Mouse (Mus musculus): ENCODE data around the gene Gm20388. TPM values are rescaled to one million over a fixed set of nuclear protein-coding genes. Genes with fewer than 3 reads are reported as not detected.
A peak's percentile ranks its signal among the peaks of the same experiment; 100 is the strongest.
"Not testable (repeated sequence)": the region's sequence is repeated elsewhere in the genome, so short reads cannot be mapped to it uniquely, and the experiment has no call there.

Gene Gm20388
- polyA plus RNA-seq, 1 experiment from 2014 or later, result not detected

DNA sequence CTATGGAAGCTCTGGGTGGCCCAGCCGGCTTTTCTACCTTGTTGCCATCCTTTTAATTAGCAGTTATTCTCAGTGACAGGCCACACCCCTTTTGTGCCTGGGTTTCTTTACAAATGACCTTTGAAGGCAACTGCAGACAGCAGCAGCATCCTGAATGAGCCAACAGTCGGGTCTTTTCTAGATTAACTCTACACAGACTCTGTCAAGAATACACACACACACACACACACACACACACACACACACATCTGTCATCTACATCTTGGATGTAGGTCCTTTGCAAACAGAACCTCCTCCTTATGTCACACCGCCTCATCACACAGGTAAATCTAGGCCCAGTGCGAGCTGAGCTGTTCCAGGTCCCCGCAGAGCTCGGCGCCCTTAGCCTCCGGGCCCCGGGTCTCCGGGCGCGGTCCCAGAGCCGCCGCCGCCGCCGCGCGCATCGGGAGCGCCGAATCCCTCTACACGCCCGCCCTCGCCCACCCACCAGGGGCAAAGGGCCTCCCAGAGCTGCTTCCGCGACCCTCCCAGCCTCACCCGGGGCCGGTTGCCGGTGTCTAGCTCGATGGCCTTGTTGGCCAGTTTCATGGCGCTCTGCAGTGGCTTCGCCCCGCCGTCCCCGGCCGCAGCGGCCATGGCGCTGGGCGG, 3342.9 kb downstream of the Gm20388 start:
- Histone ChIP-seq H3K4me1 (peaks cover 27% of the 10 kb centered on the region), H3K4me3 (peak overlapping the region; percentile 95), H3K27ac (peak overlapping the region; percentile 81), H3K4me2 (peak overlapping the region; percentile 95), H3K9me3 (replicated peaks) (no peaks in the 10 kb centered on the region), H3K36me3 (peaks cover 53% of the 10 kb centered on the region), H3K27me3 (replicated peaks) (no peaks in the 10 kb centered on the region), H3K9ac (peak overlapping the region; percentile 92)
- WGBS (ENCODE audit: insufficient replicate concordance), result under 1% methylated on average over 40 of the region's 40 CpGs
- peak; percentile 53 for ATAC-seq

DNA sequence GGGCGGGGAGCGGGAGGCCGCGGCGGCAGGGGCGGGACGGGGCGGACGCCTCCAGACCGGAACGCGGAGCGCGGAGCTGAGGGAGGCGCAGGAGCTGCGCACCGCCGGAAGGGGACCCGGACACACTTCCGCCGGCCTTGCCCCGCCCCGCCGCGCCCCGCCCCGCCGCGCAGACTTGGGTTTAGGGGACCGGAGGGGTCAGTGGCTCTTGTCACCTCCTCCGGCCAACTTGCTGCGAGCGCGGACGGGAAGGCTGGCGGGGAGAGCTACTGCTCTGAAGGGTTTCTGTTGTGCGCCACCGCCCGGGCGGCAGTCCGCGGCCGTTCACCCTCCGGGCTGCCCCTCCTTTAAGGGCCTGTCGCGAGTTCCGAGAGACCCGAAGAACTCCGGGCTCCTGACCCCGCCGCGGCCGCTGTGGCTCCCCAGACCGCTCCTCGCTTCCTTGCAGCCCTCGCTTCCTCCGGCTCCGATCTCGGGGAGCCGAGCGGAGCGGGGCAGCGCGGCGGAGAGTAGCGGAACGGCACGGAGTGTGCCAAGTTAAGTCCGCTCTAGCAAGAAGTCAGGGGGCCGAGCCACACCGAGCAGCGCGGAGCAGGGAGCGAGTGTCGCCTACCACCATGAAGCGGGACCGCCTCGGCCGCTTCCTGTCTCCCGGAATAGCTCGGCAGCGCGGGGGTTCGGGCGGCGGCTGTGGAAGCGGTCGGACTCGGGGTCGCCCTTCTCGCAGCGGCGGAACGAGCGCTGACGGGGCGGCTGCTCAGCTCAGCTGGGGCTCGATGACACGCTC, 3343.7 kb downstream of the Gm20388 start, which contains the start of the genes Zfp276 and Vps9d1:
Gene Zfp276 (plus strand): TSS at position 97 of the 787 bp plus-strand sequence.
Gene Vps9d1 (minus strand): TSS at position 250 of the 787 bp plus-strand sequence.
- Histone ChIP-seq H3K4me1 (peaks cover 27% of the 10 kb centered on the region), H3K9me3 (replicated peaks) (no peaks in the 10 kb centered on the region), H3K9ac (peak within 1 kb of the TSS; percentile 92), H3K4me2 (peak within 1 kb of the TSS; percentile 95), H3K27ac (peak within 1 kb of the TSS; percentile 81), H3K36me3 (peaks cover 54% of the 10 kb centered on the region), H3K27me3 (replicated peaks) (no peaks in the 10 kb centered on the region), H3K4me3 (peak within 1 kb of the TSS; percentile 95)
- under 1% methylated on average over 98 of the region's 99 CpGs for WGBS (ENCODE audit: insufficient replicate concordance)
- peak; percentile 95 for ATAC-seq

DNA sequence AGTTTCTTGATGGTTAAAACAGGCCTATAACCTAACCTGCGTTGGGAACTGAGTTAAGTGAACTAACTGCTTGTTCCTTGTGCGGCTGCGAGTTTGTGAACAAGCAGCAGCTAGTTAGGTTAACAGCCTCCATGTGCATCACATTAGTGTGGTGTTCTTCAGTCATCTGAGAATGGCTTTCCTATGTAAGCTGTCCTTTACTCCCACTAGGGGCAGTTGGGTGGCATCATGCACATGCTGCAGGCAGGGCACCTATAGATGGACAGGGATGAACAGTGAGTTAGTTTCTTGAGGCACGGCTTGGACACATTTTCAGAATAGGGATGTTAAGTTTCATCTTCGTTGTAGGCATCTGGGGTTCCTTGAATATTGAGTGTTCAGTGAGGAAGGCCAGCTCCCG, 3344.5 kb downstream of the Gm20388 start:
- H3K9me3 ChIP-seq (replicated peaks), result no peaks in the 10 kb centered on the region
- 68% methylated on average over 6 of the region's 6 CpGs for WGBS (ENCODE audit: insufficient replicate concordance)
- peak overlapping the region; percentile 92 for H3K9ac ChIP-seq
- peak overlapping the region; percentile 95 for H3K4me3 ChIP-seq
- no peaks in the 10 kb centered on the region for H3K27me3 ChIP-seq (replicated peaks)
- H3K36me3 ChIP-seq, result peaks cover 58% of the 10 kb centered on the region
- peaks cover 27% of the 10 kb centered on the region for H3K4me1 ChIP-seq
- peak overlapping the region; percentile 81; the same call in 1 of the 2 replicates for H3K27ac ChIP-seq
- ATAC-seq, result no peak
- H3K4me2 ChIP-seq, result peak overlapping the region; percentile 95

DNA sequence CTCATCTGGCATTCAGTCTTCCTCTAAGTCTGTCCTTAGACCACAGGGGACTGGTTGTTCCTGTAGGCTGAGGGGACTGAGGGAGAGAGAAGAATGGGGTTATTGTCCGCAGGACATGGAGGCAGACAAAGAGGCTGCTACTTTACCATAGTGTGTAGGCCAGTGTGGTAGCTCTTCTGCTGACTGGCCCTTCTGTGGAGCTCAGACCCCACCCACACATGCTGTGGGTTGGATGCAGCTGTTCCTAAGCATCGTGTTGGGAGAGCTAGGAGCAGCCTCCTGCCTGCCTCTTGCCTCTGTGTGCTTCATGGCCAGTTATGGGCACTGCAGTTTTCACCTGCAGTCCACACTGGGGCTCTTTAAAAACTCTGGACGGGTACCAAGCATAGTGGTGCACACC, 3346.5 kb downstream of the Gm20388 start:
- no peak overlapping the region; the same call in 1 of the 2 replicates for H3K27ac ChIP-seq
- H3K9me3 ChIP-seq (replicated peaks), result no peaks in the 10 kb centered on the region
- no peak for ATAC-seq
- H3K36me3 ChIP-seq, result peaks cover 60% of the 10 kb centered on the region
- no peak overlapping the region for H3K4me2 ChIP-seq
- H3K4me3 ChIP-seq, result no peak overlapping the region
- WGBS (ENCODE audit: insufficient replicate concordance), result 82% methylated on average over 3 of the region's 3 CpGs
- no peak overlapping the region for H3K9ac ChIP-seq
- H3K4me1 ChIP-seq, result peaks cover 27% of the 10 kb centered on the region
- H3K27me3 ChIP-seq (replicated peaks), result no peaks in the 10 kb centered on the region

DNA sequence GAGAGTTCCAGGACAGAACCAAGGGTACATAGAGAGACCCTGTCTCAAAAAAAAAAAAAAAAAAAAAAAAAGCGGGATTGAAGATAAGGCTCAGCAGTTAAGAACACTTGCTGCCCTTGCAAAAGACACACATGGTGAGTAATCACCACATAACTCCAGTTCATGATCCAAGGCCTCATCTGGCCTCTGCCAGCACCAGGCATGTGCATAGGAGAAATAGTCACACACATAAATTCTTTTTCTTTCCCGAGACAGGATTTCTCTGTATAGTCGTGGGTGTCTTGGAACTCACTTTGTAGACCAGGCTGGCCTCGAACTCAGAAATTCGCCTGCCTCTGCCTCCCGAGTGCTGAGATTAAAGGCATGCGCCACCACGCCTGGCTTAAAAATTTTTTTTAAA, 3347.0 kb downstream of the Gm20388 start:
- H3K27ac ChIP-seq; H3K27me3 ChIP-seq (replicated peaks); H3K4me3 ChIP-seq; H3K9me3 ChIP-seq (replicated peaks); ATAC-seq; H3K9ac ChIP-seq; H3K4me2 ChIP-seq: not testable (repeated sequence)
- peaks cover 24% of the 10 kb centered on the region for H3K4me1 ChIP-seq
- 80% methylated on average over 7 of the region's 8 CpGs for WGBS (ENCODE audit: insufficient replicate concordance)
- peaks cover 63% of the 10 kb centered on the region for H3K36me3 ChIP-seq

DNA sequence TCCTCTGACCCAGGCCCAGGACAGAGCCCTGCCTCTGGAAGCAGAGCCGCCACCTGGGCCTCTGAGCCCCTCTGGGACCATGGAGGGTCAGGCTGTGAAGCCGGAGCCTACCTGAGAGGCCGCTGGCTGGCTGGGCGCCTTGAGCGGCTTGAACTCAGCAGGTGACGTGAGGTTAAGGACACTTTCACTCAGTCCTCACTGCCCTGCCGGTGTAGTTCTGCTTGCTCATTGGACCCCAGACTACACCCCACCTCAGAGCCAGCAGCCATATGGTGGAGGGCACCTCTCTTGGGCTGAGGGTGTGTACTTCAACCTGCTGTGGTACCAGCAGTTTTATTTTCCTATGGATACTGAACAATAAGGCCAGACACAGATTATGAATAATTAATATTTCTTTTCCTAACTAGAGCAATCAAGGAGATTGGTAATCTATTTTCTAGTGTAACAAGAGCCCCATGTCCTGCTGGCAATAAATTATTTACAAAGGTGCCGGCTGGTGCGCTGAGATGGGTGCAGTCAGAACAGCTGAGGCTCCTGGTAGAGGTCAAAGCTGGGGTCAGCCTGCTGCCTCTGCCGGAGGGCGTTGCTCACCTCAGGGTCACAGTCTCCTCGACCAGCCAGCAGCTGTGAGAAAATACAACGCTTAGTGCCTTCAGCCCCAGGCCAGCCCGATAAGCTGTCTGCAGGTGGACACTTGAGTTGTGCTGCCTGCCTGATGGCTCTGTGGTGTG, 3357.4 kb downstream of the Gm20388 start:
- 87% methylated on average over 14 of the region's 14 CpGs for WGBS (ENCODE audit: insufficient replicate concordance)
- Histone ChIP-seq H3K4me3 (no peak overlapping the region), H3K27ac (no peak overlapping the region), H3K9ac (no peak overlapping the region), H3K27me3 (replicated peaks) (no peaks in the 10 kb centered on the region), H3K9me3 (replicated peaks) (no peaks in the 10 kb centered on the region), H3K4me2 (no peak overlapping the region), H3K4me1 (no peaks in the 10 kb centered on the region), H3K36me3 (peaks cover 88% of the 10 kb centered on the region)
- ATAC-seq, result no peak

DNA sequence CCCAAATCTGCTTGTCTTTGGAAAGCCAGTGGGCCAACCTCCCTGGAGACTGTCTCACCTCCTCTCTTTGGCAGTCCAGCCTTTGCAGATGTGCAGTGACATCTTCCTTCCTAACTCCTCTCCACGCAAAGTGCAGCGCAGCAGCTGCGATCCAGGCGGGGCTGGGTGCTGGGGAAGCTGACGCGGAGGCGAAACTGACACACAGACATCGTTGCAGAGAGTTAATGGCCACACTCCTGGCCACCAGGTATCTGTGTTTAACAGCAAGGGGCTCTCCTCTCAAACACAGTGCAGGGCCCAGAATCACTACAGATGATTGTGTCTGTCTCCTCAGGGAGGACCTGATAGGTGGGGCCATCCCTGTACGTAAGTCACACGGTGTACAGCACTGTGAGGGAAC, 3360.5 kb downstream of the Gm20388 start:
- H3K4me2 ChIP-seq, result no peak overlapping the region
- no peaks in the 10 kb centered on the region for H3K4me1 ChIP-seq
- no peaks in the 10 kb centered on the region for H3K27me3 ChIP-seq (replicated peaks)
- H3K4me3 ChIP-seq, result no peak overlapping the region
- no peak overlapping the region for H3K9ac ChIP-seq
- 85% methylated on average over 10 of the region's 10 CpGs for WGBS (ENCODE audit: insufficient replicate concordance)
- ATAC-seq, result no peak
- H3K27ac ChIP-seq, result no peak overlapping the region
- no peaks in the 10 kb centered on the region for H3K9me3 ChIP-seq (replicated peaks)
- peaks cover 88% of the 10 kb centered on the region for H3K36me3 ChIP-seq

DNA sequence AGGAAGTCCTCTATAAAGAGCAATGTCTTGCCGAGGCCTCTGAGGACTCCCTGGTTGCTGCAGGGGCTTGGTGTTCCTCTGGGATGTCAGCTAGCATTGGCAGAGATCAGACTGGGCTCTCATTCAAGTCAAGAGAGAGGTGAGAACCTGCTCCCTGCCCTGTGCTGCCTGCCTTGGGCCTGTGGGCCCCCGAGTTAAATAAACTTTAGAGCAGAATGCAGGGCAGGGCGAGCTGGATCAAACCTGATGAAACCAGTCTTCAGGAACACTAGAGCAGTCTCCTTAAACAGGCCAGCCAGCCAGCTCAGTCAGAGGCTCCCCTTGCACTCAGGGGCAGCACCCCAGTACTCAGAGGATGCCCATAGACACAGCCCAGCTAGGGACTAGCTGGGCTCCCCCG, 3361.3 kb downstream of the Gm20388 start:
- no peak for ATAC-seq
- Histone ChIP-seq H3K27me3 (replicated peaks) (no peaks in the 10 kb centered on the region), H3K4me2 (no peak overlapping the region), H3K9ac (no peak overlapping the region), H3K4me1 (no peaks in the 10 kb centered on the region), H3K27ac (no peak overlapping the region), H3K9me3 (replicated peaks) (no peaks in the 10 kb centered on the region), H3K36me3 (peaks cover 83% of the 10 kb centered on the region), H3K4me3 (no peak overlapping the region)
- 77% methylated on average over 4 of the region's 4 CpGs for WGBS (ENCODE audit: insufficient replicate concordance)

DNA sequence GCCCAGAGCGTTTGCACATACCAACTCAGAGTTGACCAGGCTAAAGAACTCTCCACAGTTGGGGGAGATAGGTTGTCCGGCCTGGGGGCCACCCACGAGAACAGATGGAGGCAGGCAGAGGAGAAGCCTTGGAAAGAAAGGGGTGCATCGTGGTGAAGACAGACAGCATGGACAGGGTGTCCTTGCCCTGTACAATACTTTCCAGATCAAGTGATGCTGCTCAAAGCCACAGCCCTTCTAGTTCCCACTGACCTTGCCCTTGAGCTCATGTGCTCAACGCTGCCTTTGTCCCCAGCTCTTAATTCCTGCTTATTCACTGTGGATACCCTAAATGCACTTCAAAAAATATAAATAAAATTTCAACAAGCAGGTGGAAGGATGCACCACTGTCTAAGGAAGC, 3363.8 kb downstream of the Gm20388 start:
- no peak overlapping the region for H3K4me3 ChIP-seq
- no peaks in the 10 kb centered on the region for H3K4me1 ChIP-seq
- H3K9ac ChIP-seq, result no peak overlapping the region
- no peak for ATAC-seq
- peaks cover 78% of the 10 kb centered on the region for H3K36me3 ChIP-seq
- H3K9me3 ChIP-seq (replicated peaks), result no peaks in the 10 kb centered on the region
- no peak overlapping the region for H3K27ac ChIP-seq
- no peak overlapping the region for H3K4me2 ChIP-seq
- H3K27me3 ChIP-seq (replicated peaks), result no peaks in the 10 kb centered on the region
- 79% methylated on average over 5 of the region's 5 CpGs for WGBS (ENCODE audit: insufficient replicate concordance)

DNA sequence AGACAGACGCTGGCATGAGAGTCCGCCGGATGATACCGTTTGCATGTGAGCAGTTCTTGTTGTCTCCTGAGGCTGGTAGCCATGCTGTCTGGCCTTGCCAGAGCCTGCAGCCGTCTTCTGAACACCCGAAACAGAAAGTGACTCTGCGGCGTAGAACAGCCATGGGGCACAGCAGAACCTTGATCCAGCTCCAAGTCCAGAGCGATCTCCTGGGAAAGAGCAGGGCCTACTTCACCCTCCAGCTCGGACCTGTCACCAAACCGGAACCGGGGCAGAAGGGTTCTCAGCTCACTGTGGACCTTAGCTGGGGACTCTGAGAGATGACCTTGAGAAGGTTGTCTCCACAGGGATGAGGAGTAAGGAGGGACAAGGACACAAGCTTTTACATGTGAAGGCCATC, 3364.5 kb downstream of the Gm20388 start:
- Histone ChIP-seq H3K27ac (no peak overlapping the region), H3K4me2 (no peak overlapping the region), H3K9ac (no peak overlapping the region), H3K4me3 (no peak overlapping the region), H3K36me3 (peaks cover 77% of the 10 kb centered on the region), H3K4me1 (no peaks in the 10 kb centered on the region), H3K9me3 (replicated peaks) (no peaks in the 10 kb centered on the region), H3K27me3 (replicated peaks) (no peaks in the 10 kb centered on the region)
- 85% methylated on average over 12 of the region's 12 CpGs for whole genome bisulfite sequencing (ENCODE audit: insufficient replicate concordance)
- no peak for ATAC-seq

DNA sequence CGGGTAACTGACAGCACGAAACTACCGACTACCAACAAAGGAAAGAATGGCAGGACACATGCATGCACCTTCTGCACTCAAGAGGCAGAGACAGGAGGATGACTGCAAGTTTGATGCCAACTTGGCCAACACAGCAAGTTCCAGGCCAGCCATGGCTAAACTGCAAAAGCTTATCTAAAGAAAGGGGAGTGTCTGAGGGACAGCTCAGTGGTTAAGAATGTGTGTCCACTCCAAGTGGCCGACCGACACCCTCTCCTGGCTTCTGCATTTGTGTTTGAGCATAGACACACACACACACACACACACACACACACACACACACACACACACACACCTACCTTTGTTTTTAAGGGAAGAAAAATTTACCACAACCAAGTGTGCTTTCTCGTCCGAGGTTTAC, 3367.8 kb downstream of the Gm20388 start:
- Histone ChIP-seq H3K9ac (no peak overlapping the region), H3K27ac (no peak overlapping the region), H3K27me3 (replicated peaks) (no peaks in the 10 kb centered on the region), H3K4me2 (no peak overlapping the region), H3K4me3 (no peak overlapping the region), H3K4me1 (no peaks in the 10 kb centered on the region), H3K9me3 (replicated peaks) (no peaks in the 10 kb centered on the region), H3K36me3 (peaks cover 84% of the 10 kb centered on the region)
- ATAC-seq, result no peak
- WGBS (ENCODE audit: insufficient replicate concordance), result 69% methylated on average over 7 of the region's 7 CpGs

DNA sequence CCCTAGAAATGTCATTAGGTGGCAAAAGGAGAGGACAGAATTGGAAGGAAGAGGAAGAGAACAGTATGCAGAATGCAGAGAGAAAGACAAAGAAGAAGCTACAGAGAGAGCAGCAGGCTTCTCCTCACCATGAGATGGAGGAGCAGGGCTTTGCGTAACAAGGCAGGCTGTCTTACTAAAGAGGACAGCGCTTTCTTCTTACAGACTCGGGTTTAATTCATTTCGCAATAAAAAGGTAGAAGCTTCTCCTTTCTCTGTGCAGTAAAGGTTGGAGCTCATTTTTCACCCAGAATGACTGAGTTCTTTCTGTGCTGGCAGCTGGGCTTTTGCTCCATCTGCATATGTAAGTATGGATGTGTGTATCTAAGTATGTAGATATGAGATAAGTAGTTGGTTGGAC, 3369.2 kb downstream of the Gm20388 start:
- Histone ChIP-seq H3K4me1 (no peaks in the 10 kb centered on the region; the same call in 1 of the 2 replicates), H3K4me3 (no peak overlapping the region), H3K9me3 (replicated peaks) (no peaks in the 10 kb centered on the region), H3K27me3 (replicated peaks) (no peaks in the 10 kb centered on the region), H3K4me2 (no peak overlapping the region), H3K9ac (no peak overlapping the region), H3K36me3 (peaks cover 84% of the 10 kb centered on the region), H3K27ac (no peak overlapping the region)
- ATAC-seq, result no peak
- 81% methylated on average over 4 of the region's 4 CpGs for WGBS (ENCODE audit: insufficient replicate concordance)

All from liver, embryonic 12.5 days (tissue).